Comparison of ENCODE assay signal across 20 mouse cellular contexts in the genomic region with DNA sequence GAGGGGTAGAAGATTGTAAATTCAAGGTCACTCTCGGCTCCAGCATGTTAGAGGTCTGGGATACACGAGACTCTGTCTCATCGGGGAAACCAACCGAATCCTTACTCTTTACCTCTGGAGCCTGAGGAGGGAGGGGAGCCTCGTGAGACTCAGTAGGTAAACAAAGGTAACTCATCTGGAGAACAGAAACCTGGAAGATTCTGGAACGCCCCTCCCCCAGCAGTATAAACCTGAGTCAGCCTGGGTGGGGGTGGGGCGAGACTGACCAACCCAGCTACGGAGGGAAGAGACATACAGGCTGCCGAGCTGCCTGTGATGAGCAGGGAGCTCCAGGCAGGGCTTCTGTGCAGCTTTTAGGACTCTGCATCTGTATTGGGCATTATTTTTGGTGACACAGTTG. TPM values are rescaled to one million over a fixed set of nuclear protein-coding genes. Genes with fewer than 3 reads are reported as not detected.
A peak's percentile ranks its signal among the peaks of the same experiment; 100 is the strongest.
DNase-seq lines count a peak whose midpoint lies in the region; ATAC-seq and TF ChIP-seq lines count a peak whose summit lies in the region.
"Had no signal": no experiment of that assay in that cellular context is flagged by ENCODE, and none has a peak within 500 bp of the region (broad histone marks: within the 10 kb centered on the region; RNA-seq: fewer than 3 reads in every experiment).

No protein-coding gene starts in this region.

- H3K9ac ChIP-seq in hindbrain, embryonic 14.5 days, result no peak overlapping the region
- peak overlapping the region; percentile 14 for H3K9ac ChIP-seq in ES-Bruce4 (ENCODE audit: low read depth, poor library complexity, severe bottlenecking)
- H3K9ac ChIP-seq in intestine, embryonic 16.5 days (ENCODE audit: low read depth, low read length), result no peak overlapping the region
- H3K9ac ChIP-seq: forebrain, embryonic 12.5 days; midbrain, embryonic 12.5 days had no signal

- H3K4me1 ChIP-seq in hindbrain, embryonic 10.5 days (replicated peaks), result peaks cover 35% of the 10 kb centered on the region
- no peaks in the 10 kb centered on the region for H3K4me1 ChIP-seq in hindbrain, embryonic 14.5 days (replicated peaks; ENCODE audit: control insufficient read depth, insufficient read depth, low read length)
- H3K4me1 ChIP-seq in ES-Bruce4 (ENCODE audit: control insufficient read depth, insufficient read depth, low read length), result peaks cover 12% of the 10 kb centered on the region
- H3K4me1 ChIP-seq in intestine, embryonic 16.5 days (ENCODE audit: control insufficient read depth, insufficient read depth, low read length), result peaks cover 39% of the 10 kb centered on the region
- H3K4me1 ChIP-seq: forebrain, embryonic 12.5 days; midbrain, embryonic 12.5 days had no signal

- ATAC-seq in hindbrain, embryonic 14.5 days (ENCODE audit: low FRiP score), result no peak
- peak; percentile 55 for ATAC-seq in intestine, embryonic 16.5 days
- ATAC-seq in erythroblast, adult 5-6 weeks (replicated peaks; ENCODE audit: low FRiP score, poor library complexity, severe bottlenecking), result no peak
- ATAC-seq: hindbrain, postnatal 0 days had no signal

- TF ChIP-seq CTCF in ES-Bruce4 (IDR thresholded peaks at IDR 0.05; ENCODE audit: low read depth, low read length), result no peak

- no peaks in the 10 kb centered on the region for H3K36me3 ChIP-seq in hindbrain, embryonic 10.5 days
- no peaks in the 10 kb centered on the region for H3K36me3 ChIP-seq in hindbrain, embryonic 14.5 days (replicated peaks; ENCODE audit: control insufficient read depth, insufficient read depth)
- no peaks in the 10 kb centered on the region for H3K36me3 ChIP-seq in ES-Bruce4 (ENCODE audit: control insufficient read depth, insufficient read depth, low read length, poor library complexity, severe bottlenecking)
- H3K36me3 ChIP-seq in intestine, embryonic 16.5 days (ENCODE audit: control insufficient read depth, insufficient read depth, low read length), result no peaks in the 10 kb centered on the region
- H3K36me3 ChIP-seq: forebrain, embryonic 12.5 days; midbrain, embryonic 12.5 days had no signal

- no peak overlapping the region for H3K4me2 ChIP-seq in hindbrain, embryonic 14.5 days (replicated peaks)
- no peak overlapping the region for H3K4me2 ChIP-seq in intestine, embryonic 16.5 days (ENCODE audit: low read depth, low read length)
- H3K4me2 ChIP-seq: forebrain, embryonic 12.5 days; midbrain, embryonic 12.5 days had no signal

- H3K9me3 ChIP-seq in hindbrain, embryonic 10.5 days, result no peaks in the 10 kb centered on the region
- no peaks in the 10 kb centered on the region for H3K9me3 ChIP-seq in hindbrain, embryonic 14.5 days (ENCODE audit: control insufficient read depth, low read length)
- H3K9me3 ChIP-seq in ES-Bruce4 (replicated peaks; ENCODE audit: control insufficient read depth, insufficient read depth, low read length, poor library complexity, severe bottlenecking), result no peaks in the 10 kb centered on the region
- H3K9me3 ChIP-seq in intestine, embryonic 16.5 days (ENCODE audit: control insufficient read depth, low read length), result no peaks in the 10 kb centered on the region
- H3K9me3 ChIP-seq: forebrain, embryonic 12.5 days; midbrain, embryonic 12.5 days had no signal

- 46% methylated on average over 9 of the region's 9 CpGs for WGBS in hindbrain, embryonic 10.5 days
- 50% methylated on average over 9 of the region's 9 CpGs for WGBS in hindbrain, embryonic 14.5 days
- WGBS in intestine, embryonic 16.5 days, result 23% methylated on average over 9 of the region's 9 CpGs

- TF ChIP-seq EP300 in ES-Bruce4 (IDR thresholded peaks at IDR 0.05; ENCODE audit: insufficient read depth, low read depth, low read length), result peak; percentile 65

- no peak overlapping the region for H3K4me3 ChIP-seq in hindbrain, embryonic 10.5 days
- H3K4me3 ChIP-seq in hindbrain, embryonic 14.5 days (replicated peaks; ENCODE audit: low read length), result no peak overlapping the region
- no peak overlapping the region for H3K4me3 ChIP-seq in ES-Bruce4 (ENCODE audit: low read depth, low read length)
- no peak overlapping the region for H3K4me3 ChIP-seq in intestine, embryonic 16.5 days (ENCODE audit: low read length)
- H3K4me3 ChIP-seq: forebrain, embryonic 12.5 days; left cerebral cortex, adult 2 months; midbrain, embryonic 12.5 days; myocyte had no signal

- DNase-seq in embryo, embryonic 11 days, result peak; percentile 20
- DNase-seq in embryo, embryonic 10 days (ENCODE audit: low spot score), result no peak
- DNase-seq in hindbrain, embryonic 10.5 days (ENCODE audit: low spot score), result no peak
- DNase-seq in hindbrain, embryonic 14.5 days (ENCODE audit: low spot score), result no peak
- no peak for DNase-seq in layer of hippocampus, adult 18-20 months (ENCODE audit: low spot score in 2 of 2)
- DNase-seq: adrenal gland, postnatal 10 days; cerebellum, adult 2 months; kidney, postnatal 25 days; liver; lung, adult 18-20 months; right cerebral cortex, postnatal 25 days had no signal

- peak overlapping the region; percentile 23; the same call in 1 of the 2 replicates for H3K27ac ChIP-seq in hindbrain, embryonic 10.5 days
- no peak overlapping the region for H3K27ac ChIP-seq in hindbrain, embryonic 14.5 days
- H3K27ac ChIP-seq in ES-Bruce4 (ENCODE audit: insufficient read depth, low read length), result peak overlapping the region; percentile 45; the same call in 1 of the 2 replicates
- peak overlapping the region; percentile 75 for H3K27ac ChIP-seq in intestine, embryonic 16.5 days (ENCODE audit: low read length)
- H3K27ac ChIP-seq: forebrain, embryonic 12.5 days; hindbrain, postnatal 0 days; left cerebral cortex, adult 2 months; midbrain, embryonic 12.5 days had no signal

- peak; percentile 71 for TF ChIP-seq POLR2A in ES-Bruce4 (IDR thresholded peaks at IDR 0.05; ENCODE audit: insufficient read depth, low read length)

- H3K27me3 ChIP-seq in hindbrain, embryonic 10.5 days (ENCODE audit: insufficient read depth, poor library complexity, severe bottlenecking), result 0 out of 2 replicates have a peak, but pooled peaks cover 7% of the 10 kb centered on the region
- no peaks in the 10 kb centered on the region for H3K27me3 ChIP-seq in hindbrain, embryonic 14.5 days (ENCODE audit: control insufficient read depth, insufficient read depth, low read length)
- H3K27me3 ChIP-seq in ES-Bruce4 (ENCODE audit: control insufficient read depth, insufficient read depth, low read length, poor library complexity, severe bottlenecking), result no peaks in the 10 kb centered on the region
- no peaks in the 10 kb centered on the region for H3K27me3 ChIP-seq in intestine, embryonic 16.5 days (replicated peaks; ENCODE audit: control insufficient read depth, insufficient read depth, low read length)
- H3K27me3 ChIP-seq: CH12.LX had no signal

RNA-seq across cellular contexts. Expression of gene Tbc1d2, which starts 21.1 kb away (rescaled TPM):
- 1.2 and 2.0 TPM in 2 replicates for polyA plus RNA-seq in hindbrain, embryonic 10.5 days (2016; fragmentation: Nextera tagmentation; extraction: Ambion mirVana)
- polyA plus RNA-seq in hindbrain, embryonic 14.5 days (2014; fragmentation: Nextera tagmentation; extraction: Ambion mirVana), result 0.99 and 1.4 TPM in 2 replicates
- 7.7 TPM in 2 replicates for polyA plus RNA-seq in ES-Bruce4 (2011; ENCODE audit: insufficient read depth, insufficient read length, low read depth, missing spikeins)
- polyA plus RNA-seq in intestine, embryonic 16.5 days (2015; fragmentation: Nextera tagmentation; extraction: Ambion mirVana), result 7.4 and 7.7 TPM in 2 replicates
- total RNA-seq in layer of hippocampus, adult 18-20 months (2021), result 1 to 10 TPM; 2.7 to 2.9 TPM
- 0.84 and 1.5 TPM in 2 replicates for total RNA-seq in erythroblast, adult 5-6 weeks (2015; ENCODE audit: low replicate concordance)
- 3.2 and 3.9 TPM in 2 replicates for total RNA-seq in erythroblast, adult 5-6 weeks (2017; ENCODE audit: low replicate concordance)

RNA-seq across cellular contexts. Expression of gene Coro2a, which starts 26.9 kb away (rescaled TPM):
- polyA plus RNA-seq in hindbrain, embryonic 10.5 days (2016; fragmentation: Nextera tagmentation; extraction: Ambion mirVana), result 5.9 and 10.8 TPM in 2 replicates
- 7.0 and 8.1 TPM in 2 replicates for polyA plus RNA-seq in hindbrain, embryonic 14.5 days (2014; fragmentation: Nextera tagmentation; extraction: Ambion mirVana)
- polyA plus RNA-seq in ES-Bruce4 (2011; ENCODE audit: insufficient read depth, insufficient read length, low read depth, missing spikeins), result 13.1 and 14.6 TPM in 2 replicates
- polyA plus RNA-seq in intestine, embryonic 16.5 days (2015; fragmentation: Nextera tagmentation; extraction: Ambion mirVana), result 99.8 and 112 TPM in 2 replicates
- 10 to 100 TPM; 14.9 to 16.3 TPM for total RNA-seq in layer of hippocampus, adult 18-20 months (2021)
- 6.7 and 18.6 TPM in 2 replicates for total RNA-seq in erythroblast, adult 5-6 weeks (2015; ENCODE audit: low replicate concordance)
- 4.3 and 5.6 TPM in 2 replicates for total RNA-seq in erythroblast, adult 5-6 weeks (2017; ENCODE audit: low replicate concordance)
